ENCODE assay signal across 10 mouse cellular contexts in genomic region chr11:59098339-59098738, GRCm38 (mm10). TPM values are rescaled to one million over a fixed set of nuclear protein-coding genes. Genes with fewer than 3 reads are reported as not detected.
DNase-seq lines count a peak whose midpoint lies in the region; ATAC-seq and TF ChIP-seq lines count a peak whose summit lies in the region.
"Had no signal": no experiment of that assay in that cellular context is flagged by ENCODE, and none has a peak within 500 bp of the region (broad histone marks: within the 10 kb centered on the region; RNA-seq: fewer than 3 reads in every experiment).

No protein-coding gene starts in this region.

- no peak for TF ChIP-seq EP300 in MEL (IDR thresholded peaks at IDR 0.05; ENCODE audit: low read depth in 1 of 2, low read length in 2 of 2)

- no peaks in the 10 kb centered on the region for H3K79me2 ChIP-seq in MEL (ENCODE audit: control insufficient read depth, insufficient read depth, low read length, poor library complexity)

- H3K27ac ChIP-seq in hindbrain, embryonic 11.5 days (ENCODE audit: low read depth, low read length) = no peak overlapping the region
- H3K27ac ChIP-seq in hindbrain, embryonic 12.5 days = no peak overlapping the region
- H3K27ac ChIP-seq in MEL (ENCODE audit: control insufficient read depth, low read depth, low read length) = no peak overlapping the region
- no peak overlapping the region for H3K27ac ChIP-seq in liver, embryonic 13.5 days
- no peak overlapping the region for H3K27ac ChIP-seq in midbrain, embryonic 15.5 days
- H3K27ac ChIP-seq: stomach, embryonic 15.5 days had no signal

- DNase-seq in hindbrain, embryonic 11.5 days (ENCODE audit: low spot score) = peak; percentile 67
- DNase-seq in 3T3-L1 (ENCODE audit: low read depth, low spot score) = peak; percentile 74
- DNase-seq in MEL (ENCODE audit: low read depth, low spot score) = peak; percentile 85
- DNase-seq in cerebellum, postnatal 10 days = peak; percentile 73 to 76
- DNase-seq in liver, embryonic 13.5 days = peak; percentile 27
- peak; percentile 55 for DNase-seq in thymus, postnatal 0 days (ENCODE audit: low spot score)

- no peaks in the 10 kb centered on the region for H3K36me3 ChIP-seq in hindbrain, embryonic 11.5 days (ENCODE audit: control insufficient read depth, insufficient read depth, low read length)
- H3K36me3 ChIP-seq in hindbrain, embryonic 12.5 days = no peaks in the 10 kb centered on the region
- no peaks in the 10 kb centered on the region for H3K36me3 ChIP-seq in MEL (ENCODE audit: control insufficient read depth in 1 of 2, insufficient read depth in 2 of 2, low read length in 2 of 2)
- H3K36me3 ChIP-seq in liver, embryonic 13.5 days = no peaks in the 10 kb centered on the region
- H3K36me3 ChIP-seq in midbrain, embryonic 15.5 days (replicated peaks) = no peaks in the 10 kb centered on the region
- H3K36me3 ChIP-seq: stomach, embryonic 15.5 days had no signal

- peak; percentile 54 to 73 (median 61) for TF ChIP-seq CTCF in MEL (IDR thresholded peaks at IDR 0.05 in 2 of 3, conservative IDR thresholded peaks at IDR 0.05 in 1 of 3; ENCODE audit: control insufficient read depth in 1 of 3, insufficient read depth in 1 of 3, low read depth in 2 of 3, low read length in 3 of 3, poor library complexity in 1 of 3, severe bottlenecking in 1 of 3)

- WGBS in hindbrain, embryonic 11.5 days = 33% methylated on average over 2 of the region's 2 CpGs
- WGBS in hindbrain, embryonic 12.5 days = 26% methylated on average over 2 of the region's 2 CpGs
- WGBS in liver, embryonic 13.5 days (ENCODE audit: insufficient replicate concordance) = 10% methylated on average over 2 of the region's 2 CpGs
- WGBS in midbrain, embryonic 15.5 days = 23% methylated on average over 2 of the region's 2 CpGs

- no peak overlapping the region for H3K4me2 ChIP-seq in hindbrain, embryonic 11.5 days (replicated peaks; ENCODE audit: low read depth, low read length)
- H3K4me2 ChIP-seq in hindbrain, embryonic 12.5 days (replicated peaks) = no peak overlapping the region
- no peak overlapping the region for H3K4me2 ChIP-seq in liver, embryonic 13.5 days
- H3K4me2 ChIP-seq in midbrain, embryonic 15.5 days = no peak overlapping the region
- H3K4me2 ChIP-seq: stomach, embryonic 15.5 days had no signal

- H3K4me1 ChIP-seq in hindbrain, embryonic 11.5 days (replicated peaks; ENCODE audit: control insufficient read depth, insufficient read depth, low read length) = no peaks in the 10 kb centered on the region
- no peaks in the 10 kb centered on the region for H3K4me1 ChIP-seq in hindbrain, embryonic 12.5 days
- 0 out of 4 replicates have a peak, but pooled peaks cover 0 to 5% of the 10 kb centered on the region in 2 experiments for H3K4me1 ChIP-seq in MEL (ENCODE audit: control insufficient read depth in 1 of 2, insufficient read depth in 2 of 2, low read length in 2 of 2)
- H3K4me1 ChIP-seq in liver, embryonic 13.5 days (replicated peaks) = no peaks in the 10 kb centered on the region
- H3K4me1 ChIP-seq in midbrain, embryonic 15.5 days = no peaks in the 10 kb centered on the region
- H3K4me1 ChIP-seq: stomach, embryonic 15.5 days had no signal

- TF ChIP-seq POLR2A in MEL (IDR thresholded peaks at IDR 0.05; ENCODE audit: control insufficient read depth in 1 of 2, insufficient read depth in 1 of 2, low read depth in 1 of 2, low read length in 2 of 2, poor library complexity in 1 of 2) = no peak

- no peak for ATAC-seq in hindbrain, embryonic 11.5 days (ENCODE audit: low FRiP score)
- no peak for ATAC-seq in hindbrain, embryonic 12.5 days (ENCODE audit: low FRiP score)
- no peak for ATAC-seq in liver, embryonic 13.5 days (ENCODE audit: low read depth)
- no peak for ATAC-seq in midbrain, embryonic 15.5 days (replicated peaks)

- no peak overlapping the region for H3K4me3 ChIP-seq in hindbrain, embryonic 11.5 days (ENCODE audit: low read depth, low read length)
- no peak overlapping the region for H3K4me3 ChIP-seq in hindbrain, embryonic 12.5 days
- H3K4me3 ChIP-seq in MEL (ENCODE audit: control insufficient read depth in 1 of 2, insufficient read depth in 1 of 2, low read depth in 2 of 2, low read length in 2 of 2) = no peak overlapping the region
- H3K4me3 ChIP-seq in liver, embryonic 13.5 days (replicated peaks) = no peak overlapping the region
- H3K4me3 ChIP-seq in midbrain, embryonic 15.5 days = no peak overlapping the region
- H3K4me3 ChIP-seq: erythroblast, embryonic 14.5 days; stomach, embryonic 15.5 days had no signal

- H3K27me3 ChIP-seq in hindbrain, embryonic 11.5 days (ENCODE audit: control insufficient read depth, insufficient read depth, low read length) = no peaks in the 10 kb centered on the region
- H3K27me3 ChIP-seq in hindbrain, embryonic 12.5 days = no peaks in the 10 kb centered on the region
- no peaks in the 10 kb centered on the region for H3K27me3 ChIP-seq in MEL (ENCODE audit: control insufficient read depth in 1 of 2, insufficient read depth in 2 of 2, low read length in 2 of 2)
- no peaks in the 10 kb centered on the region for H3K27me3 ChIP-seq in liver, embryonic 13.5 days
- H3K27me3 ChIP-seq in midbrain, embryonic 15.5 days (replicated peaks) = no peaks in the 10 kb centered on the region
- H3K27me3 ChIP-seq: stomach, embryonic 15.5 days had no signal

- H3K9ac ChIP-seq in hindbrain, embryonic 11.5 days (ENCODE audit: low read depth, low read length) = no peak overlapping the region
- no peak overlapping the region for H3K9ac ChIP-seq in hindbrain, embryonic 12.5 days
- H3K9ac ChIP-seq in MEL (ENCODE audit: control insufficient read depth, low read depth, low read length, poor library complexity, severe bottlenecking) = no peak overlapping the region
- no peak overlapping the region for H3K9ac ChIP-seq in liver, embryonic 13.5 days
- no peak overlapping the region for H3K9ac ChIP-seq in midbrain, embryonic 15.5 days
- H3K9ac ChIP-seq: stomach, embryonic 15.5 days had no signal

- no peaks in the 10 kb centered on the region for H3K9me3 ChIP-seq in hindbrain, embryonic 11.5 days (ENCODE audit: control insufficient read depth, low read length)
- H3K9me3 ChIP-seq in hindbrain, embryonic 12.5 days (replicated peaks) = peaks cover 4% of the 10 kb centered on the region; the same call in 1 of the 2 replicates
- H3K9me3 ChIP-seq in MEL (replicated peaks; ENCODE audit: insufficient read depth, low read length) = no peaks in the 10 kb centered on the region
- H3K9me3 ChIP-seq in liver, embryonic 13.5 days (replicated peaks) = 0 out of 2 replicates have a peak, but pooled peaks cover 3% of the 10 kb centered on the region
- no peaks in the 10 kb centered on the region for H3K9me3 ChIP-seq in midbrain, embryonic 15.5 days
- H3K9me3 ChIP-seq: stomach, embryonic 15.5 days had no signal

- peak; percentile 78 for TF ChIP-seq RAD21 in MEL (IDR thresholded peaks at IDR 0.05; ENCODE audit: low read depth, low read length)

TF ChIP-seq in MEL, 35 proteins besides CTCF, POLR2A, EP300 and RAD21:
- TF ChIP-seq SMC3 (IDR thresholded peaks at IDR 0.05; ENCODE audit: low read depth, low read length) = peak; percentile 82
- TF ChIP-seq ZKSCAN1 (IDR thresholded peaks at IDR 0.05; ENCODE audit: low read depth, low read length) = peak; percentile 68; the same call in 1 of the 2 replicates
- TF ChIP-seq ZC3H11A (IDR thresholded peaks at IDR 0.05; ENCODE audit: low read depth, low read length) = peak; percentile 85
- peak; percentile 63 for TF ChIP-seq ZNF384 (IDR thresholded peaks at IDR 0.05; ENCODE audit: low read depth, low read length)
- no peak for TF ChIP-seq BHLHE40 (IDR thresholded peaks at IDR 0.05; ENCODE audit: borderline replicate concordance, low read depth, low read length)

RNA-seq across cellular contexts. Expression of gene Obscn, which starts 37.9 kb away (rescaled TPM):
- polyA plus RNA-seq in hindbrain, embryonic 11.5 days (2014; fragmentation: Nextera tagmentation; extraction: Ambion mirVana) = 0.10 and 0.19 TPM in 2 replicates
- polyA plus RNA-seq in hindbrain, embryonic 12.5 days (2016; fragmentation: Nextera tagmentation; extraction: Ambion mirVana) = 0.28 and 0.39 TPM in 2 replicates
- total RNA-seq in MEL (2012; rRNA removed) = 0.20 and 0.54 TPM in 2 replicates
- polyA plus RNA-seq in MEL (2012; ENCODE audit: insufficient read depth in 1 of 2, insufficient read length in 2 of 2, low read depth in 1 of 2, low replicate concordance in 2 of 2, missing spikeins in 1 of 2) = under 1 TPM in 1 of 2 experiments, not detected in 1; 0.08 TPM
- 0.23 and 0.35 TPM in 2 replicates for polyA plus RNA-seq in liver, embryonic 13.5 days (2015; fragmentation: Nextera tagmentation; extraction: Ambion mirVana)
- 0.04 and 0.13 TPM in 2 replicates for polyA plus RNA-seq in thymus, postnatal 0 days (2015; fragmentation: Nextera tagmentation; extraction: Ambion mirVana)
- polyA plus RNA-seq in midbrain, embryonic 15.5 days (2015; fragmentation: Nextera tagmentation; extraction: Ambion mirVana) = 0.28 and 0.38 TPM in 2 replicates

Comparison
In these comparisons a context has a peak if more than half of its experiments do, and no peak if none do; other contexts are left out.
1. DNase-seq: peak in every context shown above with its lines; median percentile 85 in MEL; 74 in cerebellum, postnatal 10 days; 74 in 3T3-L1; 67 in hindbrain, embryonic 11.5 days; 55 in thymus, postnatal 0 days; 27 in liver, embryonic 13.5 days.